Mouse (Mus musculus) heart, postnatal 10 days (tissue): Measurements from ENCODE around the gene Rims3. TPM values are rescaled to one million over a fixed set of nuclear protein-coding genes. Genes with fewer than 3 reads are reported as not detected.

Experiments
- DNase-seq, 2 experiments: peaks; one replicate each; pipeline ENCODE4 v3.0.0; 2021
- intact Hi-C: fragments of 180-260 bp; cut with DNase I; formaldehyde crosslinking; loops from one replicate; pipeline ENCODE4 v1.15.1; 2025
- microRNA-seq, 2 experiments: library from miRNA; unstranded; fragments of <30 nt; microRNA quantifications; one replicate each; pipeline ENCODE4 v1.2.0; 2022
- total RNA-seq, 2 experiments: library from RNA; stranded (reverse); gene quantifications; 2 replicates each; pipeline ENCODE4 v1.2.3; 2021

Gene Rims3
- total RNA-seq, 2 experiments from 2014 or later, result 0.10 to 0.17 TPM

DNA sequence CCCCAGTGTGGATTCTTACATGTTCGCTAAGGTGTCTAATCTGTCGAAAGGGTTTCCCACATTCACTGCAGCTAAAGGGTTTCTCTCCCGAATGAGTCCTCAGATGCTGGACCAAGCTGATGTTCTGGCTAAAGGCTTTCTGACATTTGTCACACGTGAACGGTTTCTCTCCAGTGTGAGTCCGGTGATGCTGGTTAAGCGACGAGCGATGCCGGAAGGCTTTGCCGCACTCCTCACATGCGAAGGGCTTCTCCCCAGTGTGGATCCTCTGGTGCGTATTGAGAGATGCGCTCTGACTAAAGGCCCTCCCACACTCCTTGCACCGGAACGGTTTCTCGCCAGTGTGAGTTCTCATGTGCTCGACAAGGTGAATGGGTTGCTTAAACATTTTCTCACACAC is 76.1 kb downstream of the Rims3 start:
- DNase-seq, result no peak
- intact Hi-C loops, result no loop called here

DNA sequence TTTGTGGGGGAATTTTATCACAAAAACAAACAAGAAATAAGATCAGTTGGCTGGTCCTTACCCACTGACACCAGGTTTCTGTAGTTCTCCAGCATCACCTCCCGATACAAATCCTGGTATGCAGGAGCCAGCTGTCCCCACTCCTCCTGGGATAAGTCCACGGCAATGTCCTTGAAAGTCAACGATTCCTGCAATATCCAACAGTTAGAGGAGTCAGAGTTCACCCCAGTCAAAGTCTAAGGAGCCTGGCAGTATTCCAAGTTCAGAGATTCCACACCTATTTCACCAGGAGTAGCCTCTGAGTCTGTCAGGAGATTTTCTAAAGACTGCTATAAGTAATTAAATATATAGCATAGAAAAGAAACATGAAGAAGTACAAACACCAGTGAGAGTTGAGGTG is 80.4 kb downstream of the Rims3 start:
- intact Hi-C loops, result no loop called here
- DNase-seq, result no peak

Small RNA genes lying within 50 kb of the gene (microRNA-seq; reads per million reads assigned to microRNA genes)
- gene Gm23936, result 0 reads per million in 2 experiments

Other genes with a start within 250 kb of the Rims3 start
- 10 to 100 TPM; 76.0 to 81.5 TPM for gene Cited4, start 188.2 kb upstream of the Rims3 start, total RNA-seq
- gene Kcnq4, start 106.2 kb upstream of the Rims3 start, total RNA-seq, result 1 to 10 TPM; 3.3 to 3.5 TPM
- gene Nfyc, start 23.2 kb upstream of the Rims3 start, total RNA-seq, result 10 to 100 TPM; 75.4 to 78.0 TPM
- gene Exo5, start 70.2 kb downstream of the Rims3 start, total RNA-seq, result 1 to 10 TPM; 4.2 to 5.4 TPM
- 1 to 10 TPM; 4.1 to 4.6 TPM for gene Zfp69, start 96.9 kb downstream of the Rims3 start, total RNA-seq
- 10 to 100 TPM; 29.9 to 32.8 TPM for gene Smap2, start 162.4 kb downstream of the Rims3 start, total RNA-seq
- gene Col9a2, start 184.6 kb downstream of the Rims3 start, total RNA-seq, result 1 to 10 TPM; 1.1 to 1.2 TPM
- gene Zmpste24, start 243.4 kb downstream of the Rims3 start, total RNA-seq, result 10 to 100 TPM; 20.9 to 22.2 TPM